Mouse (Mus musculus) lung, postnatal 25 days (tissue): ENCODE measurements around the gene Entpd3.

ENCODE experiments used
- DNase-seq: peaks from one replicate; pipeline ENCODE4 v3.0.0; 2022; ENCODE audit warnings: low spot score

Entpd3 gene

GRCm38 (mm10) chr9:120581941-120582618, 42.5 kb downstream of the Entpd3 start:
- peak; percentile 46 for DNase-seq

- DNase-seq, result peak; percentile 92
Observed at GRCm38 (mm10) chr9:120582619-120583308, 43.1 kb downstream of the Entpd3 start.

GRCm38 (mm10) chr9:120583314-120583713, 43.7 kb downstream of the Entpd3 start:
- no peak for DNase-seq

GRCm38 (mm10) chr9:120586546-120586945, 46.9 kb downstream of the Entpd3 start:
- DNase-seq, result peak; percentile 72

- DNase-seq, result peak; percentile 65
Observed at GRCm38 (mm10) chr9:120591490-120591889, 51.9 kb downstream of the Entpd3 start.

GRCm38 (mm10) chr9:120593383-120594101, 53.9 kb downstream of the Entpd3 start:
- DNase-seq, result no peak

GRCm38 (mm10) chr9:120594839-120595238, 55.2 kb downstream of the Entpd3 start:
- DNase-seq, result no peak

- no peak for DNase-seq
Observed at GRCm38 (mm10) chr9:120595306-120595705, 55.7 kb downstream of the Entpd3 start.

GRCm38 (mm10) chr9:120601488-120602171, 62.0 kb downstream of the Entpd3 start:
- peak; percentile 86 for DNase-seq

GRCm38 (mm10) chr9:120602172-120602838, 62.7 kb downstream of the Entpd3 start:
- no peak for DNase-seq

GRCm38 (mm10) chr9:120602839-120603511, 63.4 kb downstream of the Entpd3 start:
- DNase-seq, result peak; percentile 85

GRCm38 (mm10) chr9:120603512-120603908, 63.9 kb downstream of the Entpd3 start:
- DNase-seq, result no peak

- no peak for DNase-seq
Observed at GRCm38 (mm10) chr9:120603956-120604355, 64.3 kb downstream of the Entpd3 start.

- no peak for DNase-seq
Observed at GRCm38 (mm10) chr9:120611055-120611454, 71.4 kb downstream of the Entpd3 start.

GRCm38 (mm10) chr9:120614059-120614458, 74.4 kb downstream of the Entpd3 start:
- no peak for DNase-seq
